ENCODE assay signal across 28 mouse cellular contexts in genomic region chr5:21290594-21290993, GRCm38 (mm10).
DNase-seq lines count a peak whose midpoint lies in the region; ATAC-seq and TF ChIP-seq lines count a peak whose summit lies in the region.
"Had no signal": no experiment of that assay in that cellular context is flagged by ENCODE, and none has a peak within 500 bp of the region (broad histone marks: within the 10 kb centered on the region; RNA-seq: fewer than 3 reads in every experiment).

No protein-coding gene starts in this region.

- no peak overlapping the region for H3K4me3 ChIP-seq in kidney, postnatal 0 days (replicated peaks; ENCODE audit: low read depth, low read length)
- H3K4me3 ChIP-seq: embryonic facial prominence, embryonic 13.5 days; embryonic facial prominence, embryonic 15.5 days; erythroblast, embryonic 14.5 days; forebrain, embryonic 10.5 days; forebrain, embryonic 12.5 days had no signal

- no peaks in the 10 kb centered on the region for H3K4me1 ChIP-seq in kidney, postnatal 0 days (replicated peaks; ENCODE audit: insufficient read depth, low read length)
- H3K4me1 ChIP-seq: embryonic facial prominence, embryonic 13.5 days; embryonic facial prominence, embryonic 15.5 days; forebrain, embryonic 10.5 days; forebrain, embryonic 12.5 days had no signal

- 76% methylated on average over 8 of the region's 8 CpGs for WGBS in kidney, postnatal 0 days

- intact Hi-C loops in heart, postnatal 36 days (cut with DNase I), result no loop called here

- H3K27me3 ChIP-seq in kidney, postnatal 0 days (ENCODE audit: insufficient read depth, low read length), result no peaks in the 10 kb centered on the region
- H3K27me3 ChIP-seq: CH12.LX; embryonic facial prominence, embryonic 13.5 days; embryonic facial prominence, embryonic 15.5 days; forebrain, embryonic 12.5 days; Patski had no signal

- H3K4me2 ChIP-seq in kidney, postnatal 0 days (ENCODE audit: low read length), result no peak overlapping the region
- H3K4me2 ChIP-seq: embryonic facial prominence, embryonic 13.5 days; embryonic facial prominence, embryonic 15.5 days; forebrain, embryonic 12.5 days had no signal

- no peaks in the 10 kb centered on the region for H3K36me3 ChIP-seq in kidney, postnatal 0 days (ENCODE audit: insufficient read depth, low read length)
- H3K36me3 ChIP-seq: embryonic facial prominence, embryonic 13.5 days; embryonic facial prominence, embryonic 15.5 days; forebrain, embryonic 10.5 days; forebrain, embryonic 12.5 days; G1E had no signal

- ATAC-seq in kidney, postnatal 0 days (replicated peaks; ENCODE audit: low FRiP score, low read depth), result no peak
- ATAC-seq: activated CD4-positive, CD25-positive, alpha-beta regulatory T cell, adult 4 months; CD4-positive, CD25-positive, alpha-beta regulatory T cell, adult 4 months; forebrain, embryonic 14.5 days; Patski had no signal

- no peak for TF ChIP-seq CTCF in kidney, postnatal 0 days (IDR thresholded peaks at IDR 0.05; ENCODE audit: low read depth)

- H3K9ac ChIP-seq in kidney, postnatal 0 days (ENCODE audit: low read depth, low read length), result no peak overlapping the region
- H3K9ac ChIP-seq: embryonic facial prominence, embryonic 13.5 days; embryonic facial prominence, embryonic 15.5 days; forebrain, embryonic 12.5 days had no signal

- no peaks in the 10 kb centered on the region for H3K9me3 ChIP-seq in kidney, postnatal 0 days (replicated peaks; ENCODE audit: low read length)
- H3K9me3 ChIP-seq: embryonic facial prominence, embryonic 13.5 days; embryonic facial prominence, embryonic 15.5 days; forebrain, embryonic 10.5 days; forebrain, embryonic 12.5 days; G1E had no signal

- peak; percentile 76 for DNase-seq in heart, adult 11 months
- DNase-seq in heart, postnatal 36 days, result no peak
- DNase-seq in kidney, postnatal 0 days (ENCODE audit: low spot score), result peak; percentile 45
- no peak for DNase-seq in kidney, postnatal 25 days
- DNase-seq in ovary, adult 18-20 months (ENCODE audit: low spot score), result peak; percentile 39
- DNase-seq in ovary, postnatal 36 days (ENCODE audit: low spot score), result no peak
- DNase-seq in testis, postnatal 14 days (ENCODE audit: low spot score), result peak; percentile 48
- DNase-seq in testis, postnatal 10 days (ENCODE audit: low spot score), result no peak
- DNase-seq: adrenal gland, adult 8-10 months; adrenal gland, postnatal 14 days; B cell, adult 2 months; cerebellum, adult 11-12 months; cerebellum, adult 2 months; cerebellum, adult 9-10 months; cerebellum, postnatal 10 days; cerebellum, postnatal 36 days; embryo, embryonic 11 days had no signal

- H3K27ac ChIP-seq in kidney, postnatal 0 days, result no peak overlapping the region
- H3K27ac ChIP-seq: embryonic facial prominence, embryonic 13.5 days; embryonic facial prominence, embryonic 15.5 days; forebrain, embryonic 10.5 days; forebrain, embryonic 12.5 days had no signal

Comparison
In these comparisons a context has a peak if more than half of its experiments do, and no peak if none do; other contexts are left out.
1. DNase-seq: peak in heart, adult 11 months (single experiment), kidney, postnatal 0 days (single experiment), ovary, adult 18-20 months (single experiment) and testis, postnatal 14 days (single experiment); none in heart, postnatal 36 days (0 of 2), kidney, postnatal 25 days (0 of 2), ovary, postnatal 36 days (single experiment) and testis, postnatal 10 days (single experiment).